Mouse (Mus musculus) stomach, postnatal 0 days (tissue): Measurements from ENCODE around the gene Scn7a. TPM values are rescaled to one million over a fixed set of nuclear protein-coding genes. Genes with fewer than 3 reads are reported as not detected.

ENCODE experiments used
- ATAC-seq: fragments of 200-750 bp; cut with Nextera tagmentation; 2 replicates; pipeline ENCODE4 v1.8.0; 2017; ENCODE audit not compliant: low FRiP score, low TSS enrichment
- DNase-seq: peaks from one replicate; pipeline ENCODE4 v3.0.0-alpha.2; 2016; ENCODE audit warnings: low spot score
- H3K27ac ChIP-seq: fragments of 300-500 bp; sonication (generic); replicated peaks from 2 replicates; pipeline ENCODE4 v1.5.1; 2014; ENCODE audit warnings: mild to moderate bottlenecking, control low read depth
- H3K27me3 ChIP-seq: fragments of 300-500 bp; sonication (generic); 2 replicates; pipeline ENCODE4 v1.6.1; 2014; ENCODE audit warnings: low read length; ENCODE audit not compliant: control insufficient read depth, insufficient read depth
- H3K36me3 ChIP-seq: fragments of 300-500 bp; sonication (generic); 2 replicates; pipeline ENCODE4 v1.6.1; 2014; ENCODE audit warnings: low read length, mixed read lengths; ENCODE audit not compliant: control insufficient read depth, insufficient read depth
- H3K4me1 ChIP-seq: fragments of 300-500 bp; sonication (generic); replicated peaks from 2 replicates; pipeline ENCODE4 v1.6.1; 2014; ENCODE audit warnings: antibody characterized with exemption; ENCODE audit not compliant: control insufficient read depth, insufficient read depth
- H3K4me2 ChIP-seq: fragments of 300-500 bp; sonication (generic); replicated peaks from 2 replicates; pipeline ENCODE4 v1.6.1; 2014; ENCODE audit warnings: low read depth, mild to moderate bottlenecking, control low read depth, moderate library complexity
- H3K4me3 ChIP-seq: fragments of 300-500 bp; sonication (generic); 2 replicates; pipeline ENCODE4 v1.5.1; 2014; ENCODE audit warnings: low read depth, low read length, control low read depth
- H3K9ac ChIP-seq: fragments of 300-500 bp; sonication (generic); 2 replicates; pipeline ENCODE4 v1.6.1; 2014; ENCODE audit warnings: mild to moderate bottlenecking, low read length, control low read depth, mixed read lengths
- H3K9me3 ChIP-seq: fragments of 300-500 bp; sonication (generic); 2 replicates; pipeline ENCODE4 v1.6.1; 2016; ENCODE audit warnings: low read length; ENCODE audit not compliant: control insufficient read depth
- CTCF ChIP-seq: IDR thresholded peaks from 2 replicates; pipeline ENCODE4 v1.5.1; 2016; ENCODE audit warnings: antibody characterized with exemption, low read depth, mild to moderate bottlenecking, moderate library complexity
- EP300 ChIP-seq: optimal IDR thresholded peaks from 2 replicates; pipeline ENCODE3; 2016; ENCODE audit warnings: antibody characterized with exemption
- WGBS: fragments of 180-500 bp; shearing (Covaris S2); extraction: QIAGEN DNeasy Blood & Tissue Kit; methylation state at CpG from one replicate; pipeline ENCODE4 v1.1.7; 2014; 5-methylcytosine and 5-hydroxymethylcytosine counted together
- polyA plus RNA-seq: library from polyadenylated mRNA; unstranded; fragments of >200 nt; fragmentation: Nextera tagmentation; extraction: Ambion mirVana; gene quantifications from 2 replicates; pipeline ENCODE4 v1.2.1, GENCODE M21; 2015

Scn7a gene
- polyA plus RNA-seq, 1 experiment from 2014 or later: 0.62 TPM

- H3K9me3 ChIP-seq: no peaks in the 10 kb centered on the region
- no peaks in the 10 kb centered on the region for H3K36me3 ChIP-seq
- ATAC-seq: no peak
- 16% methylated on average over 5 of the region's 5 CpGs for WGBS
- no peak overlapping the region for H3K27ac ChIP-seq
- DNase-seq: no peak
- no peak for TF ChIP-seq EP300
- peak; percentile 73 for TF ChIP-seq CTCF
- H3K27me3 ChIP-seq: no peaks in the 10 kb centered on the region
- no peak overlapping the region for H3K4me3 ChIP-seq
- no peaks in the 10 kb centered on the region for H3K4me1 ChIP-seq
- no peak overlapping the region for H3K4me2 ChIP-seq
- no peak overlapping the region for H3K9ac ChIP-seq
These were observed 140.3 kb downstream of the Scn7a start for GRCm38 (mm10) chr2:66644384-66644783.

- no peak within 1 kb of the TSS for H3K9ac ChIP-seq
- ATAC-seq (0 out of 2 replicates have a peak, but pooled peaks have one; percentile 42), DNase-seq (peak; percentile 18)
- no peak within 1 kb of the TSS; the same call in 1 of the 2 replicates for H3K4me3 ChIP-seq
- H3K27me3 ChIP-seq: no peaks in the 10 kb centered on the region
- H3K4me2 ChIP-seq: peak within 1 kb of the TSS; percentile 41
- H3K4me1 ChIP-seq: no peaks in the 10 kb centered on the region
- no peaks in the 10 kb centered on the region for H3K36me3 ChIP-seq
- 2% methylated on average over 29 of the region's 29 CpGs for WGBS
- H3K9me3 ChIP-seq: no peaks in the 10 kb centered on the region
- no peak for TF ChIP-seq EP300
- no peak for TF ChIP-seq CTCF
- no peak within 1 kb of the TSS for H3K27ac ChIP-seq
These were observed 149.9 kb downstream of the Scn7a start, which contains the start of gene Scn9a for GRCm38 (mm10) chr2:66634580-66635359. Scn9a (minus strand) TSS chr2:66634962.

GRCm38 (mm10) chr2:66632728-66633127 lies 152.0 kb downstream of the Scn7a start:
- DNase-seq (no peak), ATAC-seq (no peak)
- Histone ChIP-seq H3K4me2 (no peak overlapping the region), H3K9ac (no peak overlapping the region), H3K9me3 (no peaks in the 10 kb centered on the region), H3K36me3 (no peaks in the 10 kb centered on the region), H3K27ac (no peak overlapping the region), H3K4me3 (no peak overlapping the region), H3K27me3 (no peaks in the 10 kb centered on the region), H3K4me1 (no peaks in the 10 kb centered on the region)
- WGBS: 14% methylated on average over 5 of the region's 5 CpGs
- TF ChIP-seq EP300 (no peak), CTCF (no peak)

Other genes with a start within 250 kb of the Scn7a start
- 0.62 and 0.82 TPM in 2 replicates for gene Scn9a, start 150.0 kb downstream of the Scn7a start, polyA plus RNA-seq